Mouse (Mus musculus) forebrain, embryonic 16.5 days (tissue): ENCODE measurements around the gene Prpf4b. TPM values are rescaled to one million over a fixed set of nuclear protein-coding genes. Genes with fewer than 3 reads are reported as not detected.
"Not testable (repeated sequence)": the region's sequence is repeated elsewhere in the genome, so short reads cannot be mapped to it uniquely, and the experiment has no call there.

Experiments used
- ATAC-seq: fragments of 200-750 bp; cut with Nextera tagmentation; 2 replicates; pipeline ENCODE4 v1.8.0; 2017; ENCODE audit warnings: mild to moderate bottlenecking, moderate library complexity
- H3K27ac ChIP-seq: fragments of 300-500 bp; sonication (generic); 2 replicates; pipeline ENCODE4 v1.5.1; 2014; ENCODE audit warnings: low read length, control low read depth
- H3K27me3 ChIP-seq: fragments of 300-500 bp; sonication (generic); replicated peaks from 2 replicates; pipeline ENCODE4 v1.6.1; 2014; ENCODE audit warnings: low read length; ENCODE audit not compliant: control insufficient read depth, insufficient read depth
- H3K36me3 ChIP-seq: fragments of 300-500 bp; sonication (generic); 2 replicates; pipeline ENCODE4 v1.6.1; 2014; ENCODE audit not compliant: control insufficient read depth, insufficient read depth
- H3K4me1 ChIP-seq: fragments of 300-500 bp; sonication (generic); replicated peaks from 2 replicates; pipeline ENCODE4 v1.6.1; 2014; ENCODE audit warnings: low read length; ENCODE audit not compliant: control insufficient read depth, insufficient read depth
- H3K4me2 ChIP-seq: fragments of 300-500 bp; sonication (generic); 2 replicates; pipeline ENCODE4 v1.6.1; 2014; ENCODE audit warnings: mild to moderate bottlenecking, low read length, control low read depth
- H3K4me3 ChIP-seq: fragments of 300-500 bp; sonication (generic); replicated peaks from 2 replicates; pipeline ENCODE4 v1.5.1; 2014; ENCODE audit warnings: mild to moderate bottlenecking, low read length, control low read depth
- H3K9ac ChIP-seq: fragments of 300-500 bp; sonication (generic); replicated peaks from 2 replicates; pipeline ENCODE4 v1.6.1; 2014; ENCODE audit warnings: low read depth, low read length, control low read depth
- H3K9me3 ChIP-seq: fragments of 300-500 bp; sonication (generic); 2 replicates; pipeline ENCODE4 v1.6.1; 2016; ENCODE audit warnings: low read length; ENCODE audit not compliant: control insufficient read depth
- WGBS: fragments of 180-500 bp; shearing (Covaris S2); extraction: QIAGEN DNeasy Blood & Tissue Kit; methylation state at CpG from one replicate; pipeline ENCODE4 v1.1.7; 2014; 5-methylcytosine and 5-hydroxymethylcytosine counted together
- polyA plus RNA-seq: library from polyadenylated mRNA; unstranded; fragments of >200 nt; fragmentation: Nextera tagmentation; extraction: Ambion mirVana; gene quantifications from 2 replicates; pipeline ENCODE4 v1.2.1, GENCODE M21; 2015

The Prpf4b gene
- polyA plus RNA-seq, 1 experiment from 2014 or later, result 65.8 TPM

- not testable (repeated sequence) for H3K36me3 ChIP-seq
- WGBS, result 50% methylated on average over 7 of the region's 8 CpGs
Measured at GRCm38 (mm10) chr13:34861166-34861565, 13.9 kb upstream of the Prpf4b start.

GRCm38 (mm10) chr13:34864420-34865169 lies 10.5 kb upstream of the Prpf4b start:
- Histone ChIP-seq H3K9me3 (no peaks in the 10 kb centered on the region), H3K27ac (no peak overlapping the region), H3K4me1 (no peaks in the 10 kb centered on the region), H3K36me3 (no peaks in the 10 kb centered on the region), H3K27me3 (no peaks in the 10 kb centered on the region), H3K4me2 (no peak overlapping the region), H3K4me3 (no peak overlapping the region), H3K9ac (no peak overlapping the region)
- 40% methylated on average over 7 of the region's 7 CpGs for WGBS
- peak; percentile 90 for ATAC-seq

More at GRCm38 (mm10) chr13:34861166-34861565, 13.9 kb upstream of the Prpf4b start:
- not testable (repeated sequence) for H3K27me3 ChIP-seq, H3K9ac ChIP-seq, H3K9me3 ChIP-seq, H3K4me1 ChIP-seq, H3K27ac ChIP-seq, H3K4me3 ChIP-seq, H3K4me2 ChIP-seq, ATAC-seq

- 1% methylated on average over 45 of the region's 45 CpGs for WGBS
- H3K9me3 ChIP-seq, result no peaks in the 10 kb centered on the region
- peaks cover 21% of the 10 kb centered on the region for H3K4me1 ChIP-seq
- no peaks in the 10 kb centered on the region for H3K36me3 ChIP-seq
- H3K4me2 ChIP-seq, result peak overlapping the region; percentile 86
- H3K9ac ChIP-seq, result peak overlapping the region; percentile 94
- H3K27ac ChIP-seq, result peak overlapping the region; percentile 93
- peak; percentile 92 for ATAC-seq
- no peaks in the 10 kb centered on the region for H3K27me3 ChIP-seq
- peak overlapping the region; percentile 96 for H3K4me3 ChIP-seq
Measured at GRCm38 (mm10) chr13:34873801-34874681, 1.1 kb upstream of the Prpf4b start.

- 25% methylated on average over 13 of the region's 13 CpGs for WGBS
- peak; percentile 6; the same call in 1 of the 2 replicates for ATAC-seq
- Histone ChIP-seq H3K9ac (peak overlapping the region; percentile 94), H3K4me1 (peaks cover 21% of the 10 kb centered on the region), H3K4me2 (peak overlapping the region; percentile 86), H3K27ac (peak overlapping the region; percentile 93), H3K4me3 (peak overlapping the region; percentile 96)
- H3K36me3 ChIP-seq, H3K9me3 ChIP-seq, H3K27me3 ChIP-seq: not testable (repeated sequence)
Measured at GRCm38 (mm10) chr13:34874736-34875135, 366 bp upstream of the Prpf4b start.

- Histone ChIP-seq H3K27me3 (no peaks in the 10 kb centered on the region), H3K4me2 (peak overlapping the region; percentile 86), H3K9ac (peak overlapping the region; percentile 94), H3K4me3 (peak overlapping the region; percentile 96), H3K9me3 (no peaks in the 10 kb centered on the region), H3K36me3 (no peaks in the 10 kb centered on the region), H3K27ac (peak overlapping the region; percentile 93), H3K4me1 (peaks cover 21% of the 10 kb centered on the region)
- peak; percentile 18 for ATAC-seq
- WGBS, result 1% methylated on average over 32 of the region's 50 CpGs
Measured at GRCm38 (mm10) chr13:34875741-34876445, 791 bp downstream of the Prpf4b start.

GRCm38 (mm10) chr13:34876481-34876880 lies 1.4 kb downstream of the Prpf4b start:
- Histone ChIP-seq H3K9ac (peak overlapping the region; percentile 94), H3K27me3 (no peaks in the 10 kb centered on the region), H3K9me3 (no peaks in the 10 kb centered on the region), H3K4me3 (peak overlapping the region; percentile 96), H3K4me1 (peaks cover 21% of the 10 kb centered on the region), H3K4me2 (peak overlapping the region; percentile 86), H3K27ac (no peak overlapping the region), H3K36me3 (no peaks in the 10 kb centered on the region)
- WGBS, result 8% methylated on average over 3 of the region's 3 CpGs
- no peak for ATAC-seq

GRCm38 (mm10) chr13:34892871-34893270 lies 17.8 kb downstream of the Prpf4b start:
- Histone ChIP-seq H3K9me3 (no peaks in the 10 kb centered on the region), H3K4me2 (no peak overlapping the region), H3K36me3 (peaks cover 60% of the 10 kb centered on the region), H3K27ac (no peak overlapping the region), H3K4me1 (no peaks in the 10 kb centered on the region), H3K27me3 (no peaks in the 10 kb centered on the region), H3K4me3 (no peak overlapping the region), H3K9ac (no peak overlapping the region)
- ATAC-seq, result no peak
- 41% methylated on average over 1 of the region's 1 CpGs for WGBS

GRCm38 (mm10) chr13:34914614-34915013 lies 39.5 kb downstream of the Prpf4b start:
- H3K36me3 ChIP-seq, result no peaks in the 10 kb centered on the region
- H3K4me3 ChIP-seq, result no peak overlapping the region
- H3K27ac ChIP-seq, result no peak overlapping the region
- H3K27me3 ChIP-seq, result no peaks in the 10 kb centered on the region
- no peak for ATAC-seq
- H3K4me1 ChIP-seq, result no peaks in the 10 kb centered on the region
- H3K4me2 ChIP-seq, result no peak overlapping the region
- no peak overlapping the region for H3K9ac ChIP-seq
- 87% methylated on average over 9 of the region's 9 CpGs for WGBS
- H3K9me3 ChIP-seq, result no peaks in the 10 kb centered on the region
